Mouse (Mus musculus): ENCODE measurements around the gene Slc23a2. TPM values are rescaled to one million over a fixed set of nuclear protein-coding genes. Genes with fewer than 3 reads are reported as not detected.

Slc23a2 gene
- polyA plus RNA-seq, 1 experiment from 2014 or later: 18.5 TPM

GRCm38 (mm10) chr2:132111905-132112304 lies 33.0 kb downstream of the Slc23a2 start:
- 58% methylated on average over 2 of the region's 2 CpGs for WGBS
- Histone ChIP-seq H3K4me2 (replicated peaks) (no peak overlapping the region), H3K4me1 (no peaks in the 10 kb centered on the region; the same call in 1 of the 2 replicates), H3K9ac (replicated peaks) (no peak overlapping the region), H3K27me3 (no peaks in the 10 kb centered on the region), H3K27ac (replicated peaks) (no peak overlapping the region), H3K9me3 (no peaks in the 10 kb centered on the region), H3K4me3 (no peak overlapping the region), H3K36me3 (no peaks in the 10 kb centered on the region)
- no peak for ATAC-seq (ENCODE audit: low FRiP score, low read depth)

GRCm38 (mm10) chr2:132111266-132111665 lies 33.6 kb downstream of the Slc23a2 start:
- ATAC-seq (ENCODE audit: low FRiP score, low read depth): 0 out of 2 replicates have a peak, but pooled peaks have one; percentile 21
- no peak overlapping the region for H3K9ac ChIP-seq (replicated peaks)

GRCm38 (mm10) chr2:132110702-132111101 lies 34.2 kb downstream of the Slc23a2 start:
- Histone ChIP-seq H3K4me2 (replicated peaks) (no peak overlapping the region), H3K9me3 (no peaks in the 10 kb centered on the region), H3K9ac (replicated peaks) (no peak overlapping the region), H3K27me3 (no peaks in the 10 kb centered on the region), H3K4me3 (no peak overlapping the region), H3K36me3 (no peaks in the 10 kb centered on the region), H3K27ac (replicated peaks) (no peak overlapping the region), H3K4me1 (peaks cover 5% of the 10 kb centered on the region; the same call in 1 of the 2 replicates)
- no peak for ATAC-seq (ENCODE audit: low FRiP score, low read depth)
- 75% methylated on average over 3 of the region's 3 CpGs for WGBS

More at GRCm38 (mm10) chr2:132111266-132111665, 33.6 kb downstream of the Slc23a2 start:
- Histone ChIP-seq H3K27me3 (no peaks in the 10 kb centered on the region), H3K4me3 (no peak overlapping the region), H3K36me3 (no peaks in the 10 kb centered on the region), H3K9me3 (no peaks in the 10 kb centered on the region), H3K27ac (replicated peaks) (no peak overlapping the region), H3K4me1 (no peaks in the 10 kb centered on the region; the same call in 1 of the 2 replicates), H3K4me2 (replicated peaks) (no peak overlapping the region)
- WGBS: 58% methylated on average over 9 of the region's 9 CpGs

- 96% methylated on average over 9 of the region's 9 CpGs for WGBS
- H3K4me3 ChIP-seq: no peak overlapping the region
- H3K27ac ChIP-seq (replicated peaks): no peak overlapping the region
- no peaks in the 10 kb centered on the region for H3K9me3 ChIP-seq
- H3K4me1 ChIP-seq: peaks cover 5% of the 10 kb centered on the region; the same call in 1 of the 2 replicates
- no peak for ATAC-seq (ENCODE audit: low FRiP score, low read depth)
- no peak overlapping the region for H3K9ac ChIP-seq (replicated peaks)
- no peaks in the 10 kb centered on the region for H3K36me3 ChIP-seq
- H3K4me2 ChIP-seq (replicated peaks): no peak overlapping the region
- no peaks in the 10 kb centered on the region for H3K27me3 ChIP-seq
Measured at GRCm38 (mm10) chr2:132108988-132109387, 35.9 kb downstream of the Slc23a2 start.

GRCm38 (mm10) chr2:132107611-132108010 lies 37.3 kb downstream of the Slc23a2 start:
- 83% methylated on average over 9 of the region's 9 CpGs for WGBS
- Histone ChIP-seq H3K4me1 (peaks cover 12% of the 10 kb centered on the region; the same call in 1 of the 2 replicates), H3K36me3 (no peaks in the 10 kb centered on the region), H3K27me3 (no peaks in the 10 kb centered on the region), H3K27ac (replicated peaks) (no peak overlapping the region), H3K9ac (replicated peaks) (no peak overlapping the region), H3K4me2 (replicated peaks) (no peak overlapping the region), H3K9me3 (no peaks in the 10 kb centered on the region), H3K4me3 (no peak overlapping the region)
- no peak for ATAC-seq (ENCODE audit: low FRiP score, low read depth)

GRCm38 (mm10) chr2:132106069-132106468 lies 38.8 kb downstream of the Slc23a2 start:
- H3K36me3 ChIP-seq: no peaks in the 10 kb centered on the region
- no peak overlapping the region for H3K4me2 ChIP-seq (replicated peaks)
- no peak overlapping the region for H3K9ac ChIP-seq (replicated peaks)
- H3K27me3 ChIP-seq: no peaks in the 10 kb centered on the region
- no peaks in the 10 kb centered on the region for H3K9me3 ChIP-seq
- H3K4me1 ChIP-seq: peaks cover 13% of the 10 kb centered on the region; the same call in 1 of the 2 replicates
- H3K27ac ChIP-seq (replicated peaks): no peak overlapping the region
- 75% methylated on average over 5 of the region's 5 CpGs for WGBS
- no peak for ATAC-seq (ENCODE audit: low FRiP score, low read depth)
- H3K4me3 ChIP-seq: no peak overlapping the region

- Histone ChIP-seq H3K4me3 (no peak overlapping the region), H3K4me1 (peaks cover 13% of the 10 kb centered on the region; the same call in 1 of the 2 replicates), H3K4me2 (replicated peaks) (no peak overlapping the region), H3K36me3 (peaks cover 11% of the 10 kb centered on the region; the same call in 1 of the 2 replicates), H3K27ac (replicated peaks) (no peak overlapping the region), H3K9me3 (no peaks in the 10 kb centered on the region), H3K9ac (replicated peaks) (no peak overlapping the region), H3K27me3 (no peaks in the 10 kb centered on the region)
- ATAC-seq (ENCODE audit: low FRiP score, low read depth): no peak
- 16% methylated on average over 8 of the region's 8 CpGs for WGBS
Measured at GRCm38 (mm10) chr2:132103265-132103664, 41.6 kb downstream of the Slc23a2 start.

GRCm38 (mm10) chr2:132102505-132103130 lies 42.3 kb downstream of the Slc23a2 start:
- WGBS: 78% methylated on average over 10 of the region's 10 CpGs
- no peak overlapping the region for H3K9ac ChIP-seq (replicated peaks)
- no peaks in the 10 kb centered on the region for H3K9me3 ChIP-seq
- ATAC-seq (ENCODE audit: low FRiP score, low read depth): no peak
- H3K36me3 ChIP-seq: peaks cover 11% of the 10 kb centered on the region; the same call in 1 of the 2 replicates
- H3K4me1 ChIP-seq: peaks cover 13% of the 10 kb centered on the region; the same call in 1 of the 2 replicates
- no peaks in the 10 kb centered on the region for H3K27me3 ChIP-seq
- H3K4me2 ChIP-seq (replicated peaks): no peak overlapping the region
- H3K4me3 ChIP-seq: no peak overlapping the region
- H3K27ac ChIP-seq (replicated peaks): no peak overlapping the region

GRCm38 (mm10) chr2:132098942-132099672 lies 45.8 kb downstream of the Slc23a2 start:
- 71% methylated on average over 9 of the region's 9 CpGs for WGBS

GRCm38 (mm10) chr2:132098365-132098764 lies 46.5 kb downstream of the Slc23a2 start:
- 87% methylated on average over 4 of the region's 4 CpGs for WGBS
- Histone ChIP-seq H3K4me1 (peaks cover 5% of the 10 kb centered on the region; the same call in 1 of the 2 replicates), H3K9ac (replicated peaks) (no peak overlapping the region)

More at GRCm38 (mm10) chr2:132098942-132099672, 45.8 kb downstream of the Slc23a2 start:
- H3K27ac ChIP-seq (replicated peaks): no peak overlapping the region
- no peaks in the 10 kb centered on the region for H3K9me3 ChIP-seq
- no peak for ATAC-seq (ENCODE audit: low FRiP score, low read depth)
- H3K36me3 ChIP-seq: peaks cover 11% of the 10 kb centered on the region; the same call in 1 of the 2 replicates
- H3K27me3 ChIP-seq: no peaks in the 10 kb centered on the region
- H3K4me2 ChIP-seq (replicated peaks): no peak overlapping the region
- no peak overlapping the region for H3K4me3 ChIP-seq
- H3K9ac ChIP-seq (replicated peaks): no peak overlapping the region
- H3K4me1 ChIP-seq: peaks cover 8% of the 10 kb centered on the region; the same call in 1 of the 2 replicates

GRCm38 (mm10) chr2:132096582-132096981 lies 48.3 kb downstream of the Slc23a2 start:
- no peak for ATAC-seq (ENCODE audit: low FRiP score, low read depth)
- H3K4me3 ChIP-seq: no peak overlapping the region
- no peak overlapping the region for H3K4me2 ChIP-seq (replicated peaks)
- H3K9me3 ChIP-seq: no peaks in the 10 kb centered on the region
- no peak overlapping the region for H3K9ac ChIP-seq (replicated peaks)
- 77% methylated on average over 4 of the region's 4 CpGs for WGBS
- H3K4me1 ChIP-seq: no peaks in the 10 kb centered on the region
- H3K36me3 ChIP-seq: peaks cover 11% of the 10 kb centered on the region
- no peak overlapping the region for H3K27ac ChIP-seq (replicated peaks)
- no peaks in the 10 kb centered on the region for H3K27me3 ChIP-seq

More at GRCm38 (mm10) chr2:132098365-132098764, 46.5 kb downstream of the Slc23a2 start:
- Histone ChIP-seq H3K9me3 (no peaks in the 10 kb centered on the region), H3K27ac (replicated peaks) (no peak overlapping the region), H3K4me3 (no peak overlapping the region), H3K4me2 (replicated peaks) (no peak overlapping the region), H3K27me3 (no peaks in the 10 kb centered on the region), H3K36me3 (peaks cover 11% of the 10 kb centered on the region; the same call in 1 of the 2 replicates)
- no peak for ATAC-seq (ENCODE audit: low FRiP score, low read depth)

GRCm38 (mm10) chr2:132095821-132096220 lies 49.1 kb downstream of the Slc23a2 start:
- H3K9me3 ChIP-seq: no peaks in the 10 kb centered on the region
- WGBS: 88% methylated on average over 6 of the region's 6 CpGs
- H3K4me1 ChIP-seq: no peaks in the 10 kb centered on the region
- no peak overlapping the region for H3K4me3 ChIP-seq
- H3K9ac ChIP-seq (replicated peaks): no peak overlapping the region
- H3K27ac ChIP-seq (replicated peaks): no peak overlapping the region
- no peaks in the 10 kb centered on the region for H3K27me3 ChIP-seq
- no peak overlapping the region for H3K4me2 ChIP-seq (replicated peaks)
- H3K36me3 ChIP-seq: peaks cover 11% of the 10 kb centered on the region
- no peak for ATAC-seq (ENCODE audit: low FRiP score, low read depth)

All from midbrain, embryonic 12.5 days (tissue).